Comparison of ENCODE assay signal across 8 mouse cellular contexts in genomic region chr9:79717836-79718475, GRCm38 (mm10). TPM values are rescaled to one million over a fixed set of nuclear protein-coding genes. Genes with fewer than 3 reads are reported as not detected.
DNase-seq lines count a peak whose midpoint lies in the region; ATAC-seq and TF ChIP-seq lines count a peak whose summit lies in the region.

No protein-coding gene starts in this region.

- peaks cover 57% of the 10 kb centered on the region for H3K27me3 ChIP-seq in liver, embryonic 13.5 days

- no peaks in the 10 kb centered on the region; the same call in 1 of the 2 replicates for H3K4me1 ChIP-seq in liver, embryonic 13.5 days (replicated peaks)
- H3K4me1 ChIP-seq in olfactory bulb, adult 2 months (ENCODE audit: control insufficient read depth, insufficient read depth, low read length) = peaks cover 25% of the 10 kb centered on the region

- WGBS in liver, embryonic 13.5 days (ENCODE audit: insufficient replicate concordance) = 2% methylated on average over 22 of the region's 22 CpGs
- 5% methylated on average over 22 of the region's 22 CpGs for WGBS in olfactory bulb, adult 2 months

- no peak for TF ChIP-seq POLR2A in olfactory bulb, adult 2 months (IDR thresholded peaks at IDR 0.05; ENCODE audit: insufficient read depth, low read depth, low read length)

- TF ChIP-seq CTCF in olfactory bulb, adult 2 months (IDR thresholded peaks at IDR 0.05; ENCODE audit: insufficient read depth, low read depth, low read length) = no peak

- ATAC-seq in liver, embryonic 13.5 days (ENCODE audit: low read depth) = no peak

- no peak overlapping the region for H3K27ac ChIP-seq in liver, embryonic 13.5 days
- H3K27ac ChIP-seq in olfactory bulb, adult 2 months (ENCODE audit: insufficient read depth, low read depth, low read length) = no peak overlapping the region

- intact Hi-C loops in heart, postnatal 10 days (cut with DNase I) = loop anchor here (2.0 to 10.0 kb wide), 4 partner anchors 193 to 673 kb away; no protein-coding TSS in a partner anchor

- H3K4me2 ChIP-seq in liver, embryonic 13.5 days = peak overlapping the region; percentile 57

- H3K36me3 ChIP-seq in liver, embryonic 13.5 days = no peaks in the 10 kb centered on the region

- H3K4me3 ChIP-seq in liver, embryonic 13.5 days (replicated peaks) = peak overlapping the region; percentile 40
- H3K4me3 ChIP-seq in olfactory bulb, adult 2 months (ENCODE audit: insufficient read depth, low read depth, low read length) = peak overlapping the region; percentile 54

- H3K9ac ChIP-seq in liver, embryonic 13.5 days = no peak overlapping the region

- DNase-seq in adrenal gland, postnatal 10 days = peak; percentile 27
- no peak for DNase-seq in adrenal gland, postnatal 25 days
- peak; percentile 23 for DNase-seq in ovary, postnatal 36 days (ENCODE audit: low spot score)
- DNase-seq in ovary, adult 18-20 months (ENCODE audit: low spot score) = no peak
- DNase-seq in heart, postnatal 10 days = peak; percentile 31 to 38
- no peak for DNase-seq in liver, embryonic 13.5 days
- no peak for DNase-seq in adrenal gland, postnatal 14 days

- no peaks in the 10 kb centered on the region for H3K9me3 ChIP-seq in liver, embryonic 13.5 days (replicated peaks)

RNA-seq across cellular contexts. Expression of gene Col12a1, which starts 0.7 kb away (rescaled TPM):
- 10 to 100 TPM; 51.5 to 53.1 TPM for total RNA-seq in adrenal gland, postnatal 10 days (2021)
- total RNA-seq in adrenal gland, postnatal 25 days (2021) = 9.5 and 9.8 TPM in 2 replicates
- total RNA-seq in heart, postnatal 10 days (2021) = 1 to 10 TPM; 7.1 to 8.3 TPM
- 1.1 and 1.2 TPM in 2 replicates for polyA plus RNA-seq in liver, embryonic 13.5 days (2015; fragmentation: Nextera tagmentation; extraction: Ambion mirVana)
- polyA plus RNA-seq in olfactory bulb, adult 2 months (2012; ENCODE audit: insufficient read depth, insufficient read length, low replicate concordance, missing spikeins) = not detected in 2 replicates
- total RNA-seq in adrenal gland, postnatal 14 days (2021) = 28.3 and 29.5 TPM in 2 replicates

RNA-seq across cellular contexts. Expression of gene Cox7a2, which starts 41.7 kb away (rescaled TPM):
- total RNA-seq in adrenal gland, postnatal 10 days (2021) = 100 to 1,000 TPM; 606 to 637 TPM
- total RNA-seq in adrenal gland, postnatal 25 days (2021) = 302 and 327 TPM in 2 replicates
- 1,000 to 10,000 TPM in 1 of 2 experiments, 100 to 1,000 TPM in 1; 975 to 1,016 TPM for total RNA-seq in heart, postnatal 10 days (2021)
- 590 and 598 TPM in 2 replicates for polyA plus RNA-seq in liver, embryonic 13.5 days (2015; fragmentation: Nextera tagmentation; extraction: Ambion mirVana)
- polyA plus RNA-seq in olfactory bulb, adult 2 months (2012; ENCODE audit: insufficient read depth, insufficient read length, low replicate concordance, missing spikeins) = not detected in 2 replicates
- 462 and 474 TPM in 2 replicates for total RNA-seq in adrenal gland, postnatal 14 days (2021)

Comparison
In these comparisons a context has a peak if more than half of its experiments do, and no peak if none do; other contexts are left out.
1. DNase-seq: peak in adrenal gland, postnatal 10 days (single experiment), ovary, postnatal 36 days (single experiment) and heart, postnatal 10 days (2 of 2); none in adrenal gland, postnatal 25 days (single experiment), ovary, adult 18-20 months (single experiment), liver, embryonic 13.5 days (single experiment) and adrenal gland, postnatal 14 days (single experiment).